8 mouse cellular contexts compared by ENCODE assay signal in the genomic region with DNA sequence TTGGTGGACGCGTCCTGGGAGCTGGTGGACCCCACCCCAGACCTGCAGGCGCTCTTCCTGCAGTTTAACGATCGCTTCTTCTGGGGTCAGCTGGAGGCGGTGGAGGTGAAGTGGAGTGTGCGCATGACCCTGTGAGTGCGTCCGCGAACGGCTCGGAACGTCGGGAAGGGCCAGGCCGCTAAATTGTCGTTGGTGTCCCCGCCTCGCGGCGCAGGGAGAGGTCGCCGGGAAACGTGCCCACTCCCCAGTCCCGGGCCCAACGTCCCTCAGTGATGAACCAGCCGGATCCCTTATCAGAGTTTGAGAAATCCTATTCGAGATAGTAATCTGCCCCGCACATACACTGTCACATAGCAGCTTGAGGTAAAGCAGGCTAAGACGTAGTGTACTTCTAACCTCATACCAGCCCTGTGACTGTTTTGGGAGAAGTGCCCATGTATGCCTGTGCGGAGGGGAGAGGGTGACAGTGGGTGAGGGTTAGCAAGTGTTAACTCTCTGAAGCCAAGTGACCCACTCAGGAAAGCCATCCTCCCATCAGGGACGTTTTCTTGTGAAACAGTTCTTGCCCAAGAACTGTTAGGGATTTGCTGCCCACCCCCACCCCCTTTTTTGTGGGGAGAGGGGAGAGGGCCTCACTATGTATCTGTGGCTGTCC. TPM values are rescaled to one million over a fixed set of nuclear protein-coding genes. Genes with fewer than 3 reads are reported as not detected.
A peak's percentile ranks its signal among the peaks of the same experiment; 100 is the strongest.
DNase-seq lines count a peak whose midpoint lies in the region; ATAC-seq and TF ChIP-seq lines count a peak whose summit lies in the region.

No protein-coding gene starts in this region.

- H3K27ac ChIP-seq in heart, embryonic 13.5 days (replicated peaks): peak overlapping the region; percentile 91
- no peak overlapping the region for H3K27ac ChIP-seq in ES-Bruce4 (ENCODE audit: insufficient read depth, low read length)
- peak overlapping the region; percentile 84 for H3K27ac ChIP-seq in forebrain, embryonic 10.5 days
- H3K27ac ChIP-seq in liver, embryonic 12.5 days: peak overlapping the region; percentile 93

- ATAC-seq in heart, embryonic 13.5 days (ENCODE audit: extremely low read depth, insufficient number of reproducible peaks, low FRiP score, low TSS enrichment): no peak
- ATAC-seq in liver, embryonic 12.5 days: no peak

- TF ChIP-seq POLR2A in ES-Bruce4 (IDR thresholded peaks at IDR 0.05; ENCODE audit: insufficient read depth, low read length): no peak

- no peak for DNase-seq in heart, postnatal 4 days
- no peak for DNase-seq in forebrain, embryonic 10.5 days (ENCODE audit: extremely low spot score, low spot score)
- DNase-seq in testis, postnatal 10 days (ENCODE audit: low spot score): peak; percentile 60
- DNase-seq in cerebellum, adult 11-12 months: no peak
- no peak for DNase-seq in cerebellum, postnatal 36 days

- H3K9me3 ChIP-seq in heart, embryonic 13.5 days: no peaks in the 10 kb centered on the region
- no peaks in the 10 kb centered on the region for H3K9me3 ChIP-seq in ES-Bruce4 (replicated peaks; ENCODE audit: control insufficient read depth, insufficient read depth, low read length, poor library complexity, severe bottlenecking)
- no peaks in the 10 kb centered on the region for H3K9me3 ChIP-seq in forebrain, embryonic 10.5 days
- no peaks in the 10 kb centered on the region for H3K9me3 ChIP-seq in liver, embryonic 12.5 days (replicated peaks)

- peak overlapping the region; percentile 95 for H3K9ac ChIP-seq in heart, embryonic 13.5 days
- peak overlapping the region; percentile 76 for H3K9ac ChIP-seq in ES-Bruce4 (ENCODE audit: low read depth, poor library complexity, severe bottlenecking)
- peak overlapping the region; percentile 93 for H3K9ac ChIP-seq in liver, embryonic 12.5 days

- H3K27me3 ChIP-seq in heart, embryonic 13.5 days (replicated peaks): no peaks in the 10 kb centered on the region
- H3K27me3 ChIP-seq in ES-Bruce4 (ENCODE audit: control insufficient read depth, insufficient read depth, low read length, poor library complexity, severe bottlenecking): no peaks in the 10 kb centered on the region
- no peaks in the 10 kb centered on the region for H3K27me3 ChIP-seq in forebrain, embryonic 10.5 days (ENCODE audit: poor library complexity, severe bottlenecking)
- H3K27me3 ChIP-seq in liver, embryonic 12.5 days (replicated peaks): no peaks in the 10 kb centered on the region

- H3K4me2 ChIP-seq in heart, embryonic 13.5 days: peak overlapping the region; percentile 91
- peak overlapping the region; percentile 99 for H3K4me2 ChIP-seq in liver, embryonic 12.5 days

- peaks cover 72% of the 10 kb centered on the region for H3K36me3 ChIP-seq in heart, embryonic 13.5 days
- peaks cover 35% of the 10 kb centered on the region for H3K36me3 ChIP-seq in ES-Bruce4 (ENCODE audit: control insufficient read depth, insufficient read depth, low read length, poor library complexity, severe bottlenecking)
- peaks cover 68% of the 10 kb centered on the region for H3K36me3 ChIP-seq in forebrain, embryonic 10.5 days (replicated peaks)
- peaks cover 75% of the 10 kb centered on the region for H3K36me3 ChIP-seq in liver, embryonic 12.5 days

- no peak for TF ChIP-seq EP300 in ES-Bruce4 (IDR thresholded peaks at IDR 0.05; ENCODE audit: insufficient read depth, low read depth, low read length)

- no peak for TF ChIP-seq CTCF in ES-Bruce4 (IDR thresholded peaks at IDR 0.05; ENCODE audit: low read depth, low read length)

- WGBS in heart, embryonic 13.5 days: 4% methylated on average over 31 of the region's 31 CpGs
- WGBS in forebrain, embryonic 10.5 days: 9% methylated on average over 31 of the region's 31 CpGs
- 2% methylated on average over 31 of the region's 31 CpGs for WGBS in liver, embryonic 12.5 days (ENCODE audit: insufficient replicate concordance)

- H3K4me3 ChIP-seq in heart, embryonic 13.5 days: peak overlapping the region; percentile 90
- H3K4me3 ChIP-seq in ES-Bruce4 (ENCODE audit: low read depth, low read length): peak overlapping the region; percentile 76
- H3K4me3 ChIP-seq in forebrain, embryonic 10.5 days: peak overlapping the region; percentile 98
- H3K4me3 ChIP-seq in liver, embryonic 12.5 days: peak overlapping the region; percentile 98

- peaks cover 42% of the 10 kb centered on the region for H3K4me1 ChIP-seq in heart, embryonic 13.5 days
- no peaks in the 10 kb centered on the region for H3K4me1 ChIP-seq in ES-Bruce4 (ENCODE audit: control insufficient read depth, insufficient read depth, low read length)
- H3K4me1 ChIP-seq in forebrain, embryonic 10.5 days: peaks cover 31% of the 10 kb centered on the region
- H3K4me1 ChIP-seq in liver, embryonic 12.5 days: peaks cover 50% of the 10 kb centered on the region

RNA-seq across cellular contexts. Expression of a gene that starts 0.7 kb away (rescaled TPM):
- polyA plus RNA-seq in heart, embryonic 13.5 days (2015; fragmentation: Nextera tagmentation; extraction: Ambion mirVana): 6.8 and 7.1 TPM in 2 replicates
- total RNA-seq in heart, postnatal 4 days (2021): 10 to 100 TPM; 19.4 to 21.3 TPM
- polyA plus RNA-seq in ES-Bruce4 (2011; ENCODE audit: insufficient read depth, insufficient read length, low read depth, missing spikeins): 14.3 and 16.0 TPM in 2 replicates
- polyA plus RNA-seq in forebrain, embryonic 10.5 days (2016; fragmentation: Nextera tagmentation; extraction: Ambion mirVana): 8.8 and 10.0 TPM in 2 replicates
- polyA plus RNA-seq in liver, embryonic 12.5 days (2016; fragmentation: Nextera tagmentation; extraction: Ambion mirVana): 11.1 and 12.4 TPM in 2 replicates

RNA-seq across cellular contexts. Expression of a gene that starts 0.9 kb away (rescaled TPM):
- 5.9 and 6.2 TPM in 2 replicates for polyA plus RNA-seq in heart, embryonic 13.5 days (2015; fragmentation: Nextera tagmentation; extraction: Ambion mirVana)
- total RNA-seq in heart, postnatal 4 days (2021): 10 to 100 TPM; 15.6 to 16.9 TPM
- 10.1 and 10.9 TPM in 2 replicates for polyA plus RNA-seq in ES-Bruce4 (2011; ENCODE audit: insufficient read depth, insufficient read length, low read depth, missing spikeins)
- 8.3 and 8.5 TPM in 2 replicates for polyA plus RNA-seq in forebrain, embryonic 10.5 days (2016; fragmentation: Nextera tagmentation; extraction: Ambion mirVana)
- 9.4 and 10.5 TPM in 2 replicates for polyA plus RNA-seq in liver, embryonic 12.5 days (2016; fragmentation: Nextera tagmentation; extraction: Ambion mirVana)

RNA-seq across cellular contexts. Expression of a gene that starts 35.5 kb away (rescaled TPM):
- 47.8 and 52.9 TPM in 2 replicates for polyA plus RNA-seq in heart, embryonic 13.5 days (2015; fragmentation: Nextera tagmentation; extraction: Ambion mirVana)
- total RNA-seq in heart, postnatal 4 days (2021): 10 to 100 TPM; 44.0 to 46.1 TPM
- polyA plus RNA-seq in ES-Bruce4 (2011; ENCODE audit: insufficient read depth, insufficient read length, low read depth, missing spikeins): 93.0 and 93.6 TPM in 2 replicates
- 81.0 and 83.7 TPM in 2 replicates for polyA plus RNA-seq in forebrain, embryonic 10.5 days (2016; fragmentation: Nextera tagmentation; extraction: Ambion mirVana)
- polyA plus RNA-seq in liver, embryonic 12.5 days (2016; fragmentation: Nextera tagmentation; extraction: Ambion mirVana): 39.6 and 40.8 TPM in 2 replicates

RNA-seq across cellular contexts. Expression of a gene that starts 35.5 kb away (rescaled TPM):
- 94.8 and 101 TPM in 2 replicates for polyA plus RNA-seq in heart, embryonic 13.5 days (2015; fragmentation: Nextera tagmentation; extraction: Ambion mirVana)
- total RNA-seq in heart, postnatal 4 days (2021): 100 to 1,000 TPM; 112 to 115 TPM
- 96.0 and 113 TPM in 2 replicates for polyA plus RNA-seq in ES-Bruce4 (2011; ENCODE audit: insufficient read depth, insufficient read length, low read depth, missing spikeins)
- 156 and 157 TPM in 2 replicates for polyA plus RNA-seq in forebrain, embryonic 10.5 days (2016; fragmentation: Nextera tagmentation; extraction: Ambion mirVana)
- 62.3 and 66.2 TPM in 2 replicates for polyA plus RNA-seq in liver, embryonic 12.5 days (2016; fragmentation: Nextera tagmentation; extraction: Ambion mirVana)

RNA-seq across cellular contexts. Expression of a gene that starts 50.7 kb away (rescaled TPM):
- 13.5 and 15.0 TPM in 2 replicates for polyA plus RNA-seq in heart, embryonic 13.5 days (2015; fragmentation: Nextera tagmentation; extraction: Ambion mirVana)
- 100 to 1,000 TPM; 112 to 115 TPM for total RNA-seq in heart, postnatal 4 days (2021)
- 19.9 and 20.3 TPM in 2 replicates for polyA plus RNA-seq in ES-Bruce4 (2011; ENCODE audit: insufficient read depth, insufficient read length, low read depth, missing spikeins)
- 12.8 and 13.3 TPM in 2 replicates for polyA plus RNA-seq in forebrain, embryonic 10.5 days (2016; fragmentation: Nextera tagmentation; extraction: Ambion mirVana)
- 4.3 TPM in 2 replicates for polyA plus RNA-seq in liver, embryonic 12.5 days (2016; fragmentation: Nextera tagmentation; extraction: Ambion mirVana)
